Mouse (Mus musculus) adrenal gland, adult 8-10 months (tissue): ENCODE measurements around the gene Nlgn3. TPM values are rescaled to one million over a fixed set of nuclear protein-coding genes. Genes with fewer than 3 reads are reported as not detected.
"Not testable (repeated sequence)": the region's sequence is repeated elsewhere in the genome, so short reads cannot be mapped to it uniquely, and the experiment has no call there.

Experiments used
- DNase-seq: peaks from one replicate; pipeline ENCODE4 v3.0.0; 2022
- total RNA-seq, 4 experiments: library from RNA; stranded (reverse); gene quantifications; 2 replicates each; pipeline ENCODE4 v1.2.4; 2022

The Nlgn3 gene
- total RNA-seq, 4 experiments from 2014 or later, result 23.5 to 27.3 (median 25.8) TPM

DNA sequence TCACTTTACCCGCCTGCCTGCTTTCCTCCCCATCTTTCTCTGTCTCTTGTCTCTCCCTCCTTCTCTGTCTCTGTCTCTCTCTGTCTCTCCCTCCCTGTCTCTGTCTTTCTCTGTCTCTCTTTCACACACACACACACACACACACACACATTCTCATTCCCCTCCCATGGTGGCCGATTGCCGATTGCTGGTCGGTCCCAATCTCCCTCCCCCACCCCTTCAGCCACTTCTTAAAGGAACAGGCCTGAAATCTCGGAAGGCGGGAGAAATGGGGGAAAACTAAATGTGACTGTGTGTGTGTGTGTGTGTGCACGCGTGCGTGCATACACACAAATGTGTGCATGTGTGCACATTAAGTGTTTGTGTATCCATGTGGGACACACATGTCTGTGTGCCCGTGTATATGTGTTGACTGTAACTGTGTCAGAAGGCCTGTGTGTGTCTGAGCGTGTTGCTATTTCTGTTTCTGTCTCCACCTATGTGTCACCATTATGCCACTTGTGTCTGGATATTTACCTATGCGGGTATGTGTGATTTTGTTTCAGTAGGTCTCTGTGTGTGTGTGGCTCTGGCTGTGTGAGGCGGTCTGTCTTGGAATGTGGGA lies 1.6 kb downstream of the Nlgn3 start:
- DNase-seq, result no peak

DNA sequence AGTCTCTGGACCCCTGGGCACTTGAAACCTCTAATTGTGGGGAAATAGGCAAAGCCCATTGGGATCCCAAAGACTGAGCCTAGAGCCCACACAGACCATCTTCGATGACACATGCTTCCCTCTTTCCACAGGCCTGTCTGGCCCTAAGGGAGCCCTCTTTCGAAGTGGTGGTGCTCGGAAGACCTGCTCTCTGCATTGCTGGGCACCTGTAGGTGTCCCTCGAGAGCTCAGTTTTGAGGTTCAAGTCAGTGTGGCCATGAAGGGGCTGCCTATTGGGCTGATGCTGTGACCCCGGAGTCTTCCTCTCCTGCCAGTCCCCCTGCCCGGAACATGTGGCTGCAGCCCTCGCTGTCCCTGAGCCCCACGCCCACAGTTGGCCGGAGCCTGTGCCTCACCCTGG lies 2.7 kb downstream of the Nlgn3 start:
- no peak for DNase-seq

DNA sequence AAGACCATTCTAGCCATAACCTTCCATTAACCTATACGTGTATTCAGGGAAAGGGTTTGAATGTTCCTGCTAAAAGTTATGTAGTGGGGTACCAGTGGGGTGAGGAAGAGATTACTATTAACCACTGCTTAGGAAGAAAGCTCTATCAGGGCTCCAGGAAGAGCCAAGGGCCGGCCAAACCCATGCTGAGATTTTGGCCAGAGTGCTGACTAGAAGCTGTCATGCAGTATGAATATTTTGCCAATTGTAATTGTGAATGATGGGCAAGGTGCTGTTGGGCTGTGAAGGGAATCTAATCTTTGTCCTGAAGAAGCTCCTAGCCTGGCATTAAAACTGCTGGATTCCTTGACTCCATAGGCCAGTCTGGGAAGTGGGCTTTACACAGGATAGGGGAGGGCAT lies 5.7 kb downstream of the Nlgn3 start:
- no peak for DNase-seq

DNA sequence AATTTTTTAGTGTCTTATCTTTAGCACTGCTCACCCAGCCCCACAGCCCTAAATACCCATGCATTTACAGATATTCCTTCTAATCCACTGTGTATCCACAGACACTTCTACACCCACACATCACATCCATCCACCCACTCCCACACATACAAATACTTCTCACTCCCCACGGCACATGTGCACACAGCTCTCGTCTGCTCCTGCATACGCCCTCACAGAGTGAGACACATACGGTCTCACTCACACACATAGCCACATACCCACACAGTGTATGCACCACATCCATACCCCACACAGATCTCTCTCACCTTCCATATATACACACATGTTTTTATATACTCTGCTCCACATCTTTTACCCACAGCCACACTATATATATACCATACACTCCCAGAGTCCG lies 10.3 kb downstream of the Nlgn3 start:
- DNase-seq, result no peak

DNA sequence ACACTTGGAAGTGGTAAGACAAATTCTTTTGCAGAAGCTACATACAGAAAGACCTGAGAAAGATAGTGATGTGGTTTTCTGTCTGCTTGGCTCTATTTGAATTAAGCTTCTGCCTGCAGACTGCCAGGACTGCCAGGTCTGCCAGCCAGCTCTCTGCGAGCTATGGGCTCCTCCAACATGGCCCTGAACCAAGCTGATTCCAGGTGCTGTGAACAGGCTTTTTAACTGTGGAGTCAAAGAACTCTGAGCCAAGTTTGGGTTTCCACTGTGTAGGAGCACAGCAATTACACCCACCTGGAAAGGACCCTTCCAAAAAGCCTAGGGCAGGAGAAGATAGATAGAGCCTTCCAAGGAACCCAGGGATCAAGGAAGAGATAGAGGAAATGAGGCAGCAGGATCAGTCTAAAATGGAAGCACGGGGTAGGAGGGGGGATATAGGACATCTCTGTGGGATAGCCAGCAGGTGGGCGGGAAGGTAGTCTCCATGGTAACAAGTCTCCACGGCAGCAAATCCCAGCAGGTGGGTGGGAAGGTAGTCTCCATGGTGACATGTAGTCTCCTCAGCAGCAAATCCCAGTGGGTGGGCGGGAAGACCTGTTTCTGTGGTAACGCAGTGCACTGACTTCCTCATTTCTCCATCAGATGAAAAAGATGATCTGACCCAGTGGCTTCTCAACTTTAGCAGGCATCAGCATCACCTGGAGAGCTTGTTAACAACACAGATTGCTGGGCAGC lies 14.8 kb downstream of the Nlgn3 start:
- DNase-seq, result no peak

DNA sequence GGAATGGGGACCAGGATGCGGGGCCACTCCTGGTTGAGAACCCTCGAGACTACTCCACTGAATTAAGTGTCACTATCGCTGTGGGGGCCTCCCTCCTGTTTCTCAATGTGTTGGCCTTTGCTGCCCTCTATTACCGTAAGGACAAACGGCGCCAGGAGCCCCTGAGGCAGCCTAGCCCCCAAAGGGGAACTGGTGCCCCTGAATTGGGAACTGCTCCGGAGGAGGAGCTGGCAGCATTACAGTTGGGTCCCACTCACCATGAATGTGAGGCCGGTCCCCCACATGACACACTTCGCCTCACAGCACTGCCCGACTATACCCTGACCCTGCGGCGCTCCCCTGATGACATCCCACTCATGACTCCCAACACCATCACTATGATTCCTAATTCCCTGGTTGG lies 20.8 kb downstream of the Nlgn3 start:
- no peak for DNase-seq

DNA sequence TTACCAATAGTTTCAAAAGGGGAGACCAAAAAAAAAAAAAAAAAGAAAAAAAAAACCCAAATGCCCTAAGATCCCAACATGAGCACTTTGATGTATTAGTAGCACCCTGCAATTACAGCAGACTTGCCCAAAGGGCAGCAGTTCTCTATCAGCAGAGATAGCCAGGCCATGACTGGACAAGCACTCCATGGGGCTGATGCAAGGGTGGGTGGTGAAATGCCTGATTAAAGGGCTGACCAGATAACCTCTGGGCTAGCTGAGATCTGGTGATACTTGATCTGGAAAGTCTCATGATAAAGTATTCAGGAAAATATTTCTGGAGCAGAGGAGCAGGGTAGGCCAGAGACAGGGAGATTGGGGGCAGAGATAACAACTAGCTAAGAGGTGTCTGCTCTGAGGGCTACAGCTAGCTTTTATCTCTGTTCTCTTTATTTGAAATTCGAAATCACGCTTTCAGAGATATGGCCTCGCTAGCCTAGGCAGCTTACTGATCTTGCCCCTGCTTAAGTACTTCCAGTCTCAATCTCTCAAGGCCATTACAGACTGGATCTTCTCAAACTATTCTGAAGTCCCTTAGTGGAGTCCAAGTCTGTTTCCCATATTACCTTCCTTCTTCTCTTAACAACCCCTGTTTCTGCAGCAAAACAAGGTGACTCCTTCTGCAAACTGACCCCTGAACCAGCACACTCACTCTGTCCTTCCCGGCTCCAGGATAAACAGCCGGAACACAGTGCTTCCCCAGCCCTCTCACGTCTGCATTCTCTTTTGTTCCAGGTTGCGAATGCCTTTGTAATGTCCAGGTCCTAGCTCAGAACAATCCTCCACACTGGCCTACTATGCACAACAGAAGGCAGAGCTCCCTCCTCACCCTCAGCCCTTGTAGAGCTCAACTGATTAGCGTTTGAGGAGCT lies 27.3 kb downstream of the Nlgn3 start:
- DNase-seq, result no peak

DNA sequence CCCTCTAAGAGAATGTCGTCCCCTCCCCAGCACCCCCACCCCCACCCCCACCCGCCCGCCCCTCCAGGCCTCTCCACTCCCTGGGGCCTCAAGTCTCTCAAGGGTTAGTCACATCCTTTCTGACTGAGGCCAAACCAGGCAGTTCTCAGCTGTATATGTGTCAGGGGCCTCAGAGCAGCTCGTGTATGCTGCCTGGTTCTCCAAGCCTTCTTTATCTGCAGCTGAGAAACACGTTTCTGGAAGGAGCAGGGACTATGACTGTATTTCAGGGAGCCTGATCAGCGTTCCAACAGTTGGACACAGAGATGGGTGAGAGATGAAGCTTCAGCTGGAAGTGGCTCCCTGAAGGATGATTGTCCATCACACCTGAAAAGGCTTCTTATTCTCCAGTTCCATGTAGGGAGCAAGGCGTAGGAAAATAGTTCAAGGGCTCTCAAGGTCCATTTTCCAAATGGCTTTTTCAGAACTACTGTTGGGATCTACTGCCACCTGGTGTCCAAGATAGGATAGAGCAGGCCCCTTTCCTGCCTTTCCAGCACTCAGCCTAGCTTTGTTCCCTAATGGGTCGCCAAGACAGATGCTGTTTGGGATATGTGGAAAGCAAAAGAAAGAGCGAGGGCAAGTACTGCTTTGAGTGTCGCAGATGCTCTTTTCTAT lies 30.5 kb downstream of the Nlgn3 start:
- DNase-seq, result peak; percentile 28

DNA sequence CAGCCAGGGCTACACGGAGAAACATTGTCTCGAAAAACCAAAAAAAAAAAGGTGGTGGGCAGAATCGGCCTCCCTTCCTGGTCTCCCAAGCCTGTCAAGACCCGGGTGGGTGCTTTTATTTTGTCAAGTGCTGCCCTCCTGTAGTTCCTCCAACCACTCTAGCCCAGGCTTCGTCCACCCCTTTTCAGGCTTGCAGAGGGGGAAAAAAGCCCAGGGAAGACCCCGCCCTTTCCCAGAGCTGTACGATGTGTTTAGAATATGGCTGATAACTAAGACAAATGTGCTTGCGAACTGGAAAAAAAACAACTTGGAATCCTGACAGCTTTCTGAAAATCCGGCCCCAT lies 33.0 kb downstream of the Nlgn3 start:
- no peak for DNase-seq

DNA sequence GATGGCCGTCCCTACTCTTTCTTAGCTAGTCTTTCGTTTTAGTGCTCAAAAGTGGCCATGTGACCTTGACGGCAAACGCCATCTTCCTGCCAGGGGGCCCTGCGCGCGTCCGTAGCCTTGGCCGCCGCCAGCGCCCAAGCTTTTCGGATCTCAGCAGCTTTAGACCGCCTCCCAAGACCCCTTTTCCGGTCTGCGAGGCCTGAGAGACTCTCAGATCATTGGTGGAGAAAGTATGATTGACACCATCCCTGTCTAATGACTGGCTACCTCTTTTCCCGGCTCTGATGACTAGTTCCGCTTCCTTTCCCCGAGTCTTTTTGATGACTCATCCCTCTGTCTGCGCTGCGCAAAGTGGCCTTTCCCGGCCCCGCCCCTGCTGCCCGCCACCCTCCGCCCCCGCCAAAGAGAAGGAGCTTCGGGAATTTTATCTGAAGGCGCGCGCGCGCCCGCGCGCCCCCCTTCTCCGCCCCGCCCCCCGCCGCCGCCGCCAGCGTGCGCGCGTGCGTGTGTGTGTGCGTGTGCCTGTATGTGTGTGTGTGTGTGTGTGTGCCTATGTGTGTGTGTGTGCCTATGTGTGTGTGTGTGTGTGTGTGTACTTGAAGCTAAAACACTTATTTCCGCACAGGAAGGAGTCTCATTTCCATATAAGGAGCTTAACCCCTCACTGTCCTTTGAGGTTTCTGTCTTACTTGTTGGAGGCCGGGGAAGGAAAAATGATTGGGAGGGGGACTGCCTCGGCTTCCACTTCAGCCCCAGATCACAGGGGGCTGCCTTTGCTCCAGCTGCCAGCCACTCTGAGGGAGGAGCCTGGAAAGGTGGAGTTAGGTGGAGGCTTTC lies 33.6 kb downstream of the Nlgn3 start:
- DNase-seq, result peak; percentile 88

DNA sequence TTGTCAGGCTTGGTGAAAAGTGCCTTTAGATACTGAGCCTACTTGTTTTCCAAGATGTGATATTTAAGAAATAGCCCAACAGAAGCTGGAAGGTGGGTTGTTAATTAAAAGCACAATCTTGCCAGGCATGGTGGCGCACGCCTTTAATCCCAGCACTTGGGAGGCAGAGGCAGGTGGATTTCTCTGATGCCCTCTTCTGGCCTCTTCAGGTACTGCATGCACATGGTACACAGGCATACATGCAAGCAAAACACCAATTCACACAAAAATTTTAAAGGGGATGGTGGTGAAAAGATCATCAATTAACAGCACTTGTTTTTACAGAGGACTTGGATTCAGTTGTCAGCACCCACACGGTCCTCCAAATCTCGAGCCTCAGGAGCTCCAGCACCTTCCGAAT lies 35.6 kb downstream of the Nlgn3 start:
- DNase-seq, result no peak

DNA sequence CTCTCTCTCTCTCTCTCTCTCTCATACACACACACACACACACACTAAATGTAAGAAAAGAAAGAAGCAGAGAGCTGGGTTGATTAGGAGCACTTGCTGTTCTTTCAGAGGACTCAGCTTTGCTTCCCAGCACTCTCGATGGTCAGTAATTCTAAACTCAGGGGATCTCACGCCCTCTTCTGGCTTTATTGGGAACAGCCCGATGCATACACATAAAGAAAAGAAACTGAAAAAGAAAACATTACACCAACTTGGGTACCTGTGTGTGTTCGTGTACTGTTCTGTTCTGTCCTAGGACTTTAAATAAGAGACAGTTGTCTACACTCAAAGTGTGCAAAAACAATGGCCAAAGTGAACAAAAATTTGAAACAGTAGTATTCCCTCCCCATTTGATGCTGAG lies 39.7 kb downstream of the Nlgn3 start:
- DNase-seq, result no peak

DNA sequence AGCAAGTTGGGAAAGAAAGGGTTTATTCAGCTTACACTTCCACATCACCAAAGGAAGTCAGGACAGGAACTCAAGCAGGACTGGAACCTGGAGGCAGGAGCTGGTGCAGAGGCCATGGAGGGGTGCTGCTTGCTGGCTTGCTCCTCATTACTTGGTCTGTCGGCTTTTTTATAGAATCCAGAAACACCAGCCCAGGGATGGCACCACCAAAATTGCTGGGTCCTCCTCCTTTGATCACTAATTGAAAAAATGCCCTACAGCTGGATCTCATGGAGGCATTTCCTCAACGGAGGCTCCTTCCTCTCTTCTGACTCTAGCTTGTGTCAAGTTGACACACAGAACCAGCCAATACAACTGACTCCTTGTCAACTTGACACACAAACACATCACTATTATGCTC lies 43.9 kb downstream of the Nlgn3 start:
- DNase-seq, result not testable (repeated sequence)

DNA sequence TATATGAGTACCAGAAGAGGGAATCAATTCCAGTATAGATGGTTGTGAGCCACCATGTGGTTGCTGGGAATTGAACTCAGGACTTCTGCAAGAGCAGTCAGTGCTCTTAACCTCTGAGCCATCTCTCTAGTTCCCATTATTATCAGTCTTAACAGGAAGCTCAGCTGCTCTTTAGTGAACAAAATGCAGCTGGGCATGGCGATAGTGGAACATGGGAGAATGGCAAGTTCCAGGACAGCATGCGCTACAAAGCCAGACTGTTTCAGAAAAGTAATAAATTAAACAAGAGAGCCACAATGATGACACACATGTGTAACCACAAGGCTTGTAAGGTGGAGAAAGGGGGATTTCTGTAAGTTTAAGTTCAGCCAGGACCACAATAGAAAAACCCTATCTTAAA lies 46.5 kb downstream of the Nlgn3 start:
- no peak for DNase-seq

DNA sequence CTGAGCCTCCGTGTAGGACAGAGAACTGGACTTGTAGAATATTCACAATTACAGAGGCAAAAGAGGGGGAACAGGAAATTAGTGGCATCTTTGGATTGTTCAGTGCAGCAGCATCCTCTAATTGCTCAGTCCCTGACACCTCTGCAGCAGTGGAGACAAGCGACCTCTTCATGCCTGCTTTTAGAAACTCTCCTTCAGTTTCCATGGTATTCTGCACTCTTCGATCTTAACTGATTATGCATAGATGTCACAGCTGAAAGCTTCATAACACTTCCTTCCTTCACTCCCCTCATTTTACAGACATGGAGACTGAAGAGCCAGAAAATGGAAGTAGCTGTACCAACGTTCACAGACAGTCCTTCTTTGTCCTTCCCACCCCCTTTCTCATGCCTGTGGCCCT lies 47.5 kb downstream of the Nlgn3 start:
- no peak for DNase-seq

DNA sequence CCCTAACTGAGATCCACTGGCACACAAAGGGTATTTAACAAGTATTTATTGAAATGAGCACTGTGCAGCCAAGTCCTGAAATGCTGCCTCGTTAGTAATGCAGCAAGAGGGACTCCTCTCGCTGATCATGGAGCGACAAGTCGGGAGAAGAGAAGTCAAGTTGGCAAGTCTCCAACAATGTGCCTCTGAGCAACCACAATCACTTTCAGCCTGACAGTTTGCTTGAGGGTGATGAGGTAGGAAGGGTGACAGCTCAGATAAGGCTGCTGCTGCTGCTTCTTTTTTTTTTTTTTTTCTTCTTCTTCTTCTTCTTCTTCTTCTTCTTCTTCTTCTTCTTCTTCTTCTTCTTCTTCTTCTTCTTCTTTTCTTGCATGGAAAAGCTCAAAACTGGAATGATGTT lies 52.2 kb downstream of the Nlgn3 start:
- DNase-seq, result no peak

DNA sequence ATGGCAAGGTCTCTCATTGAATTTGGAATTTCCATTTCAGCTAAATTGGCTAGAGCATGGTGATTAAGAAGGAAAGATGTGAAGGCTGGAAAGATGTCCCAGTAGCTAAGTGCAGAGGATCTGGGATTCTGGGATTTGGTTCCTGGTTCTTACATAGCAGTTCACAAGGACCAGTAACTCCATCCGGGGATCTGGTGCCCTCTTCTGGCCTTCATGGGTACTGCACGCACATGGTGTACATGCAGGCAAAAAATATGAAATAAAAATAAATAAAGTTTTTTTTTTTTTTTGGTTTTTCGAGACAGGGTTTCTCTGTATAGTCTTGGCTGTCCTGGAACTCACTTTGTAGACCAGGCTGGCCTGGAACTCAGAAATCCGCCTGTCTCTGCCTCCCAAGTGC lies 59.9 kb downstream of the Nlgn3 start:
- not testable (repeated sequence) for DNase-seq

DNA sequence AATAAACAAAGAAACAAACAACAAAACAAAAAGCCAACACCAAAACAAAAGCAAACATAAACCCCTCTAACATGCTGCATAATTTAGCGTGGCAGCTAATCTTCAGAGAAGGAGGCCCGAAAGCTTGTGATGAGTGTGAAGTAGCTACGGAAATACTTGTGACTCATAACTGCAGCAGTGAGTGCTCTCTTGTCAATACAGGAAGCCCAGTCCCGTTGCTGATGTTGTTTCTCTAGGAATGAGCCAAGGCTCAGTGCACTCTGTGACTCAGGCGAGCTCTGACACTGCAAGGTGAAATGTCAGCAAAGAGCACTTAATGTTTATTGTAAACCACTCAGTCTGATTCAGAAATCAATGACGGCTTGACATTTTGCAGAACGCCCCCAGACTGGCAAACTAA lies 70.0 kb downstream of the Nlgn3 start:
- peak; percentile 19 for DNase-seq

DNA sequence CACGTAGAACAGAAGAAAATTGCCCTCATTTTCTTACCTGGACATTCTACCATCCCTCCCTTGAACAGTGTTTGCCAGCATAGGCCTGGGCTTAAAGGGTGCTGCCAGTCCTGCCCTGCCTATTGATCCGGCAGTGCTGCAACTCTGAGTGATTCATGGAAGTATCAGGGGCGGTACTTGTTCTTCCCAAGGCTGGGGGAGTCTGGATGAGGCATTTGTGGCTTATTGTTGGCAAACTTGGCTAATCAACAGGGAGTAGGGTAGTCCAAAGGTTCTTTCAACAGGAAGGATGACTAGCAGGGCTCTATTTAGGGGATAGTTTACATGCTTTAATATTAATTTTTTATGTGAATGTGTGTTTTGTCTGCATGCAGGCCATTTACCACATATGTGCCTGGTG lies 71.6 kb downstream of the Nlgn3 start:
- no peak for DNase-seq

DNA sequence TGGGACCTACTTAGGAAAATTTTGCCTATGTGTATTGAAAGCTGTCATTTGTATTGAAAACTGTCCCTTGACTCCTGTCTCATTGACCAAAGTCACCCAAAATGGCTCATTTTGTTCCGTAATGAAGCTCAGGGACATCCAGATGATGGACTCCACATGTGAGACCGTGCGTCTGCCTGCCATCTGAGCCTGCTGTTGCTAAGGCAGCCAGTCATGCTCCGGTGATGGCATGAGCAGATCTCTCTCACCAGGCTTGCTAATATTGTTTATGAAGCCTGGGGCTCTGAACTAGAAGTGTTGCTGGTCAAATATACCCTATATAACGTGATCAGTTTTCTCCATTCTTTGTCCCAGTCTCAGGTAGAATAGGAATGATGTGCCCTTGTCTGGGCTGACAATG lies 74.0 kb downstream of the Nlgn3 start:
- no peak for DNase-seq
